Mouse (Mus musculus) kidney, postnatal 4 days (tissue): ENCODE measurements around the gene Setd1a.
"Not testable (repeated sequence)": the region's sequence is repeated elsewhere in the genome, so short reads cannot be mapped to it uniquely, and the experiment has no call there.

Source experiments
- DNase-seq, 2 experiments: peaks; one replicate each; pipeline ENCODE4 v3.0.0; 2021; ENCODE audit warnings: mixed read lengths in 2 of 2

Gene Setd1a

GRCm38 (mm10) chr7:127776426-127776825 is at the start of gene Setd1a:
Gene Setd1a (plus strand): TSS chr7:127776670.
- DNase-seq = peak; percentile 95

- no peak for DNase-seq
These were observed 48.6 kb upstream of the Setd1a start for GRCm38 (mm10) chr7:127727898-127728297.

- DNase-seq = no peak
These were observed 46.3 kb upstream of the Setd1a start for GRCm38 (mm10) chr7:127730170-127730569.

- DNase-seq = not testable (repeated sequence)
These were observed 44.4 kb upstream of the Setd1a start, which contains the start of gene Ctf2 for GRCm38 (mm10) chr7:127732066-127732465. Gene Ctf2 (minus strand): TSS chr7:127732166.

- peak; percentile 89 to 92 for DNase-seq
These were observed 32.0 kb upstream of the Setd1a start, which contains the start of gene Fbxl19 for GRCm38 (mm10) chr7:127744366-127745045. Gene Fbxl19 (plus strand): TSS chr7:127744543.

- DNase-seq = peak; percentile 90 to 95
These were observed 31.2 kb upstream of the Setd1a start for GRCm38 (mm10) chr7:127745251-127745651.

GRCm38 (mm10) chr7:127745652-127746493 is 30.6 kb upstream of the Setd1a start:
- DNase-seq = peak; percentile 94 to 97

- peak; percentile 62 to 68 for DNase-seq
These were observed 29.7 kb upstream of the Setd1a start for GRCm38 (mm10) chr7:127746494-127747491.

GRCm38 (mm10) chr7:127747559-127748234 is 28.8 kb upstream of the Setd1a start:
- DNase-seq = no peak

GRCm38 (mm10) chr7:127748235-127748560 is 28.3 kb upstream of the Setd1a start:
- DNase-seq = no peak

- peak in 1 of 2 experiments; percentile 39 for DNase-seq
These were observed 26.0 kb upstream of the Setd1a start for GRCm38 (mm10) chr7:127750131-127751127.

- DNase-seq = no peak
These were observed 24.9 kb upstream of the Setd1a start for GRCm38 (mm10) chr7:127751619-127752018.

GRCm38 (mm10) chr7:127752069-127752468 is 24.4 kb upstream of the Setd1a start:
- no peak for DNase-seq

GRCm38 (mm10) chr7:127753158-127753557 is 23.3 kb upstream of the Setd1a start:
- no peak for DNase-seq

GRCm38 (mm10) chr7:127753741-127754140 is 22.7 kb upstream of the Setd1a start:
- no peak for DNase-seq

GRCm38 (mm10) chr7:127759716-127760115 is 16.8 kb upstream of the Setd1a start:
- no peak for DNase-seq

GRCm38 (mm10) chr7:127760478-127760877 is 16.0 kb upstream of the Setd1a start:
- no peak for DNase-seq

GRCm38 (mm10) chr7:127761026-127761425 is 15.4 kb upstream of the Setd1a start:
- peak; percentile 81 to 85 for DNase-seq

- DNase-seq = no peak
These were observed 12.8 kb upstream of the Setd1a start for GRCm38 (mm10) chr7:127763642-127764041.

GRCm38 (mm10) chr7:127765756-127766155 is 10.7 kb upstream of the Setd1a start:
- DNase-seq = peak in 1 of 2 experiments; percentile 34
